Mouse (Mus musculus): ENCODE results near the gene Cxcr1. TPM values are rescaled to one million over a fixed set of nuclear protein-coding genes. Genes with fewer than 3 reads are reported as not detected.

Cxcr1 gene
- polyA plus RNA-seq, 1 experiment from 2014 or later: not detected

DNA sequence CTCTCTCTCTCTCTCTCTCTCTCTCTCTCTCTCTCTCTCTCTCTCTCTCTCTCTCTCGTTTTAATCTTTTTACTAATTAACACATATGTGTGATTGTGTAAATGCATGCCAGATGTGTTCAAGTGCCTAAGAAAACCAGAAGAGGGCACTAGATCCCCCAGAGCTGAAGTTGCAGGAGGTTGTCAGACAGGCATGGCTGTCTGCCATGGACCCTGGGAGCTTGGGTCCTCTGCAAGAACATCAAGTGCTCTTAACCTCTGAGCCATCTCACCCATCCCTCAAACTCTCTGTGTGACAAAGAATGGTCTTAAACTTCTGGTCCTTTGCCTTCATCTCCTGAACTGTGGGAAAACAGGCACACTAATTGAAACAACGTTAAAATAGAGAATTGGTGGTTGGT is 11.4 kb downstream of the Cxcr1 start:
- H3K9ac ChIP-seq (ENCODE audit: low read depth, low read length): no peak overlapping the region
- H3K27me3 ChIP-seq (replicated peaks; ENCODE audit: control insufficient read depth, insufficient read depth, low read length): no peaks in the 10 kb centered on the region
- no peaks in the 10 kb centered on the region for H3K9me3 ChIP-seq (ENCODE audit: control insufficient read depth, low read length)
- WGBS: 51% methylated on average over 2 of the region's 2 CpGs
- H3K36me3 ChIP-seq (ENCODE audit: control insufficient read depth, insufficient read depth, low read length): no peaks in the 10 kb centered on the region
- H3K27ac ChIP-seq (replicated peaks; ENCODE audit: low read depth, low read length): no peak overlapping the region
- no peak for ATAC-seq (ENCODE audit: low read depth)
- H3K4me2 ChIP-seq (ENCODE audit: low read depth, low read length): no peak overlapping the region
- no peak overlapping the region for H3K4me3 ChIP-seq (ENCODE audit: low read depth, low read length)
- peaks cover 6% of the 10 kb centered on the region; the same call in 1 of the 2 replicates for H3K4me1 ChIP-seq (ENCODE audit: control insufficient read depth, insufficient read depth, low read length)
- no peak for DNase-seq (ENCODE audit: low spot score)

DNA sequence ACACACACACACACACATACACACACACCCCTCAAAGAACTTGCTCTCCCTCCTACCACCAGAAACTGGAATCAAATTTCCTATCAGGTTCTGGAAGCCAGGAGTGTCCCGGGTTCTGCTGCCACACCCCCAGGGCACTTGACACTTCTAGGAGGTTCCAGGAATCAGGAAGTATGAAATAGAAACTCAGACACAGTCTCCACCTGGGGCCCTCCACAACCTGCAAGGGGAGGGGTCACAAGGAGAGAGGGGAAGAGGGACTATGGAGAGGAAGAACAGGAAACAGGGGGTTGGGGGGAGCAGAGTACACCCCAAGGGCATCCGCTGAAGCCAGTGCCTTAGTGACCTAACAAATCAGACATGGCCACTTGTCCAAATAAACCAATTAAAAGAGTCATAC is 13.0 kb downstream of the Cxcr1 start:
- 39% methylated on average over 2 of the region's 2 CpGs for WGBS
- H3K9me3 ChIP-seq (ENCODE audit: control insufficient read depth, low read length): no peaks in the 10 kb centered on the region
- H3K4me2 ChIP-seq (ENCODE audit: low read depth, low read length): no peak overlapping the region
- no peaks in the 10 kb centered on the region for H3K27me3 ChIP-seq (replicated peaks; ENCODE audit: control insufficient read depth, insufficient read depth, low read length)
- DNase-seq (ENCODE audit: low spot score): no peak
- no peak overlapping the region for H3K4me3 ChIP-seq (ENCODE audit: low read depth, low read length)
- H3K36me3 ChIP-seq (ENCODE audit: control insufficient read depth, insufficient read depth, low read length): no peaks in the 10 kb centered on the region
- peaks cover 6% of the 10 kb centered on the region; the same call in 1 of the 2 replicates for H3K4me1 ChIP-seq (ENCODE audit: control insufficient read depth, insufficient read depth, low read length)
- H3K9ac ChIP-seq (ENCODE audit: low read depth, low read length): no peak overlapping the region
- no peak overlapping the region for H3K27ac ChIP-seq (replicated peaks; ENCODE audit: low read depth, low read length)
- no peak for ATAC-seq (ENCODE audit: low read depth)

DNA sequence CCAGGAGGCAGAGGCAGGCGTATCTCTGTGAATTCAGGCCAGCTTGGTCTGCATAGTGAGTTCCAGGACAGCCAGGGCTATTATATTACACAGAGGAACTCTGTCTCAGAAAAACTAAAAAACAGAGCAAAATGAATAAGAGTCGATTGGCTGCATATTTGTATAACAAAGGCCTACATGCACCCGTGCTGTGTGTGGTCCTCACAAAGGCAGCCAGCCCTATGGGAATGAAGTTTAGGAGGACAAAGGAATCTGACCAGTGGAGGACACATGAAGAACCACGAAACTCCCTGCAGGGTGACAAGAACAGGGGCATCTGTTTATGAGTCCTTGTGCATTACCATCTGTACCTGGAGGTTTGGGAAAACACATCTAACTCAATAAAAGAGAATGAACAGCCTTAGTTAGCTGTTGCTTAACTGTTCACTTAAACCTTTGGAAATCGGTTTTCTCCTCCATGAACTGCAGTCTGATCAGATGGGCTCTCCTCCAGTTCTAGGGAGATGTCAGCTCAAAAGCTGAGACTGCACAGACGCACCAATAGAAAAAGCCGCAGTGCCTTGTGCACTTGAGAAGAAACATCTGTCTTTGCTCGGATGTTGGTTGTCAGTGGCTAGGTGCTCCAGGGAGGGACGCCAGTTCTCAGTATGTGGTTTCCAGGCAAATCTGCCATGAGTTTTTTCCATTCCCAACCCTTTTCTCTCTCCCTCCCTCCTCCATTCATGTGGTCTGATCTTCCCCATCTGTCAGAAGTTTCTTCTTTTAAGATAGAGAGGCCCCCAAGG is 14.6 kb downstream of the Cxcr1 start:
- H3K4me3 ChIP-seq (ENCODE audit: low read depth, low read length): no peak overlapping the region
- DNase-seq (ENCODE audit: low spot score): peak; percentile 90
- peaks cover 11% of the 10 kb centered on the region for H3K4me1 ChIP-seq (ENCODE audit: control insufficient read depth, insufficient read depth, low read length)
- no peak overlapping the region for H3K9ac ChIP-seq (ENCODE audit: low read depth, low read length)
- no peaks in the 10 kb centered on the region for H3K9me3 ChIP-seq (ENCODE audit: control insufficient read depth, low read length)
- peak; percentile 82; the same call in 1 of the 2 replicates for ATAC-seq (ENCODE audit: low read depth)
- H3K4me2 ChIP-seq (ENCODE audit: low read depth, low read length): no peak overlapping the region
- no peaks in the 10 kb centered on the region for H3K36me3 ChIP-seq (ENCODE audit: control insufficient read depth, insufficient read depth, low read length)
- WGBS: 37% methylated on average over 9 of the region's 9 CpGs
- H3K27ac ChIP-seq (replicated peaks; ENCODE audit: low read depth, low read length): peak overlapping the region; percentile 74
- no peaks in the 10 kb centered on the region for H3K27me3 ChIP-seq (replicated peaks; ENCODE audit: control insufficient read depth, insufficient read depth, low read length)

DNA sequence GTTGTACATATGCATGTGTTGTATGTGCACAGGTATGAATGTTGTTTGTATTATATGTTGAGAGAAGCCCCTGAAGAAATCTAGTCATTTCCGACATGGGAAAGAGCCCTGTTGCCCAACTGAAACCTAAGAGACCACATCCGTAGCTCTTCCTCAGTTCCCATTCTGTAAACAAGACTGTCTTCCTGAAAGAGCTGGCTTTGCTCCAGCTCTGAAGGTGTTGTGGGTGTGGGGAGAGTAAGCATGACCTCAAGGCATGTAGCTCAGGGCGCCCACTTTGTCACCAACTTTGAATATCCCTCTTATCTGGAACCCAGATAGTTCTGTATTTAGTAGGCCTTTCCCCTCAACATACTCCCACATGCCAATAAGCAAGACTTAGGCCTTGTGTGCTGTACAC is 15.8 kb downstream of the Cxcr1 start:
- no peaks in the 10 kb centered on the region for H3K9me3 ChIP-seq (ENCODE audit: control insufficient read depth, low read length)
- WGBS: 87% methylated on average over 3 of the region's 3 CpGs
- H3K27ac ChIP-seq (replicated peaks; ENCODE audit: low read depth, low read length): no peak overlapping the region
- H3K9ac ChIP-seq (ENCODE audit: low read depth, low read length): no peak overlapping the region
- no peak for ATAC-seq (ENCODE audit: low read depth)
- no peak for DNase-seq (ENCODE audit: low spot score)
- no peak overlapping the region for H3K4me2 ChIP-seq (ENCODE audit: low read depth, low read length)
- no peaks in the 10 kb centered on the region for H3K27me3 ChIP-seq (replicated peaks; ENCODE audit: control insufficient read depth, insufficient read depth, low read length)
- H3K4me3 ChIP-seq (ENCODE audit: low read depth, low read length): no peak overlapping the region
- H3K36me3 ChIP-seq (ENCODE audit: control insufficient read depth, insufficient read depth, low read length): no peaks in the 10 kb centered on the region
- H3K4me1 ChIP-seq (ENCODE audit: control insufficient read depth, insufficient read depth, low read length): peaks cover 11% of the 10 kb centered on the region

DNA sequence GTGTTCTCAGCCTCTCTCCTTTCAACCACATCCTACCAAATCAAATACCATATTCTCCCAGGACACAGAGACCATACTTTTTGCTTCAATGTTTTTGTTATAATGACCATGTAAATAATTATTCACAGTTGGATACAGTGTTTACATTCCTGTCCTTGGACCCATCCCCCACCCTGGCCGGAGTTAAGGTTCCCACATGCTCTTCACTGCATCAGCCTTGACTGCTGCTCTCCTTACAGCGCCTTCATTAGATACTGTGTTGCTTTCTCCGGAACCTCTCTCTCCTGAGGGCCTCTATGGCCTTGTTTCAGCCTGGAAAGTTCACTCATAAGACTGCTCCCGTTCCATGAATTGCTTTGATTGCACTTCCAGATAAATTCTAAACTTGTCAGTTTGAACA is 18.7 kb downstream of the Cxcr1 start:
- no peak overlapping the region for H3K9ac ChIP-seq (ENCODE audit: low read depth, low read length)
- H3K4me2 ChIP-seq (ENCODE audit: low read depth, low read length): no peak overlapping the region
- ATAC-seq (ENCODE audit: low read depth) (no peak), DNase-seq (ENCODE audit: low spot score) (no peak)
- no peaks in the 10 kb centered on the region for H3K27me3 ChIP-seq (replicated peaks; ENCODE audit: control insufficient read depth, insufficient read depth, low read length)
- no peak overlapping the region for H3K4me3 ChIP-seq (ENCODE audit: low read depth, low read length)
- H3K9me3 ChIP-seq (ENCODE audit: control insufficient read depth, low read length): no peaks in the 10 kb centered on the region
- 61% methylated on average over 4 of the region's 4 CpGs for WGBS
- H3K4me1 ChIP-seq (ENCODE audit: control insufficient read depth, insufficient read depth, low read length): peaks cover 11% of the 10 kb centered on the region
- no peaks in the 10 kb centered on the region for H3K36me3 ChIP-seq (ENCODE audit: control insufficient read depth, insufficient read depth, low read length)
- H3K27ac ChIP-seq (replicated peaks; ENCODE audit: low read depth, low read length): no peak overlapping the region

DNA sequence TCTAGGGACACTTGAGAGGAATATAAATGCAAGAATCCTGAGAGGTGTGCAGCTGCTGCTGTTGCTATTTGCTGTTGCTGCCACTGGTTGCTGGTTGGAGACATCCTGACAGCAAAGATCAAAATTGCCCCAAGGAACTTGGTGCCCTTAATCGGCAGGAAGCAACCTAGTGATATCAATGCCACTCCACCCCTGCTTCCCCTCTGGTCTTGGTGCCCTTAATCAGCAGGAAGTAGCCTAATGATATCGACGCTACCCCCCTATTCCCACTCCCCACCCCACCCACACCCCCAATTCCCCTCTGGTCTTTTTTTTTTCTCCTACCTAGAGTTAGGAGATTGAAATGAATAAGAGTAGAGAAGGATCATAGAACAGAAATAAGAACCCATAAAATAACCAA is 21.7 kb downstream of the Cxcr1 start:
- Histone ChIP-seq H3K27me3 (replicated peaks; ENCODE audit: control insufficient read depth, insufficient read depth, low read length) (no peaks in the 10 kb centered on the region), H3K36me3 (ENCODE audit: control insufficient read depth, insufficient read depth, low read length) (no peaks in the 10 kb centered on the region), H3K4me1 (ENCODE audit: control insufficient read depth, insufficient read depth, low read length) (peaks cover 4% of the 10 kb centered on the region), H3K9me3 (ENCODE audit: control insufficient read depth, low read length) (no peaks in the 10 kb centered on the region), H3K4me3 (ENCODE audit: low read depth, low read length) (no peak overlapping the region), H3K27ac (replicated peaks; ENCODE audit: low read depth, low read length) (no peak overlapping the region), H3K4me2 (ENCODE audit: low read depth, low read length) (no peak overlapping the region), H3K9ac (ENCODE audit: low read depth, low read length) (no peak overlapping the region)
- no peak for DNase-seq (ENCODE audit: low spot score)
- ATAC-seq (ENCODE audit: low read depth): no peak
- 77% methylated on average over 3 of the region's 3 CpGs for WGBS

DNA sequence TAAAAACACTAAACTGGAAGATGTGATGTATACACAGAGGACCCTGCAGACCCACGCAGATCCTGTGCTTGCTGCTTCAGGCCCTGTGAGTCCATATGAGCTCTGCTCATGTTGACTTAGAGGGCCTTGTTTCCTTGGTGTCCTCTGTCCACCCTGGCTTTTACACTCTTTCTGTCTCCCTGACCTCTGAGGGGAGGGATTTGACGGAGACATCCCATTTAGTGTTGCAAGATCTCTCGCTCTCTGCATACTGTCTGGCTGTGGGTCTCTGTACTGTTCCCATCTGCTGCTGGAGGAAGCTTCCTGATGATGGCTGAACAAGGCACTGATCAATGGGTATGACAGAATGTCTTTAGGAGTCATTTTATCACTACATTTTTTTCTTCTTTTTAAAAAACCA is 24.7 kb downstream of the Cxcr1 start:
- Histone ChIP-seq H3K4me1 (ENCODE audit: control insufficient read depth, insufficient read depth, low read length) (no peaks in the 10 kb centered on the region), H3K4me2 (ENCODE audit: low read depth, low read length) (no peak overlapping the region), H3K9ac (ENCODE audit: low read depth, low read length) (no peak overlapping the region), H3K9me3 (ENCODE audit: control insufficient read depth, low read length) (no peaks in the 10 kb centered on the region), H3K36me3 (ENCODE audit: control insufficient read depth, insufficient read depth, low read length) (no peaks in the 10 kb centered on the region), H3K4me3 (ENCODE audit: low read depth, low read length) (no peak overlapping the region), H3K27ac (replicated peaks; ENCODE audit: low read depth, low read length) (no peak overlapping the region), H3K27me3 (replicated peaks; ENCODE audit: control insufficient read depth, insufficient read depth, low read length) (no peaks in the 10 kb centered on the region)
- DNase-seq (ENCODE audit: low spot score): no peak
- ATAC-seq (ENCODE audit: low read depth): no peak
- WGBS: 92% methylated on average over 3 of the region's 3 CpGs

DNA sequence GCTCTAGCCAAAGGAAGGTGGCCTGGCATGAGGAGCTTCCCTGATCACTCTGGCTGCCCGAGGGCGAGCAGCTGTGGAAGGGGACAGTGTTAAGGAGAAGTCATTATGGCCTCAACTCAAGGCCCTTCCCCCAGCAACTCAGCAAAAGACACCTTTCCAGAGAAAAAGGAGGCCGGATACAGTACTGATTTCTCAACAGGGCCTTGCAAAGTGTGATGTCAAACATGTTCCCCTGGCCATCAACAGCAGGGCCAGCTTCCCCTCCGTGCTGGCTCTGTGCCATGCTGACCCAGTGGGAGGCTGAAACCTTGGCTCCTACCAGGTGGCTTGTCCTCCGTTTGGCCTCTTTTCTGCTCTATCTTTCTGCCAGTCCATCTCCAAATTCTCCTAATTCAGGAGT is 27.3 kb downstream of the Cxcr1 start:
- 74% methylated on average over 5 of the region's 5 CpGs for WGBS
- H3K9me3 ChIP-seq (ENCODE audit: control insufficient read depth, low read length): no peaks in the 10 kb centered on the region
- DNase-seq (ENCODE audit: low spot score) (no peak), ATAC-seq (ENCODE audit: low read depth) (no peak)
- no peaks in the 10 kb centered on the region for H3K4me1 ChIP-seq (ENCODE audit: control insufficient read depth, insufficient read depth, low read length)
- H3K9ac ChIP-seq (ENCODE audit: low read depth, low read length): no peak overlapping the region
- H3K27me3 ChIP-seq (replicated peaks; ENCODE audit: control insufficient read depth, insufficient read depth, low read length): no peaks in the 10 kb centered on the region
- no peak overlapping the region for H3K4me2 ChIP-seq (ENCODE audit: low read depth, low read length)
- no peak overlapping the region for H3K27ac ChIP-seq (replicated peaks; ENCODE audit: low read depth, low read length)
- H3K4me3 ChIP-seq (ENCODE audit: low read depth, low read length): no peak overlapping the region
- H3K36me3 ChIP-seq (ENCODE audit: control insufficient read depth, insufficient read depth, low read length): no peaks in the 10 kb centered on the region

DNA sequence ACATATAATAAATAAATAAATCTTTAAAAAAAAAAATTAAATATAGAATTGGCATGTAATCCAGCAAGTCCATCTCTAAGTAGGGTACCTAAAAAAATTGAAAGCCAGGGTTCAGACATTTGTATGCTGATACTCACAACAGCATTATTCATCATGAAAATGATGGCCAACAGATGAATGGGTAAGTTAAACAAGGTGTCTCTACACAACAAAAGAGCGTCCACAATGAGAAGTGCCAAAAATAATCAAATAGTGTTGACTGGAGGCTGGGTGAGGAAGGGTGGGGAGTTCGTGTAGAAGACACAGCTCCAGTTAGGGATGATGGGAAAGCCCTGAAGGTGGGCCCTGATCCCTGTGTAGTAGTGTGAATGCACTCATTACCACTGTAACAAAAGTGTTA is 34.4 kb downstream of the Cxcr1 start:
- Histone ChIP-seq H3K27me3 (replicated peaks; ENCODE audit: control insufficient read depth, insufficient read depth, low read length) (no peaks in the 10 kb centered on the region), H3K36me3 (ENCODE audit: control insufficient read depth, insufficient read depth, low read length) (no peaks in the 10 kb centered on the region), H3K4me1 (ENCODE audit: control insufficient read depth, insufficient read depth, low read length) (no peaks in the 10 kb centered on the region), H3K27ac (replicated peaks; ENCODE audit: low read depth, low read length) (no peak overlapping the region), H3K4me2 (ENCODE audit: low read depth, low read length) (no peak overlapping the region), H3K9ac (ENCODE audit: low read depth, low read length) (no peak overlapping the region), H3K9me3 (ENCODE audit: control insufficient read depth, low read length) (no peaks in the 10 kb centered on the region), H3K4me3 (ENCODE audit: low read depth, low read length) (no peak overlapping the region)
- ATAC-seq (ENCODE audit: low read depth) (no peak), DNase-seq (ENCODE audit: low spot score) (no peak)
- WGBS: 70% methylated on average over 2 of the region's 2 CpGs

Data from embryonic facial prominence, embryonic 14.5 days (tissue).